Mouse (Mus musculus): Measurements from ENCODE around the gene Gcnt3. TPM values are rescaled to one million over a fixed set of nuclear protein-coding genes. Genes with fewer than 3 reads are reported as not detected.

The Gcnt3 gene
- polyA plus RNA-seq, 1 experiment from 2014 or later, result 1.7 TPM

- no peak overlapping the region for H3K27ac ChIP-seq (ENCODE audit: low read length)
- H3K9ac ChIP-seq (replicated peaks; ENCODE audit: low read length), result no peak overlapping the region
- no peaks in the 10 kb centered on the region for H3K4me1 ChIP-seq (ENCODE audit: insufficient read depth, low read length)
- no peaks in the 10 kb centered on the region for H3K9me3 ChIP-seq (ENCODE audit: low read length)
- ATAC-seq (ENCODE audit: low FRiP score, low TSS enrichment), result no peak
- H3K27me3 ChIP-seq (ENCODE audit: insufficient read depth, low read length), result no peaks in the 10 kb centered on the region
- 53% methylated on average over 7 of the region's 7 CpGs for WGBS
- H3K36me3 ChIP-seq (ENCODE audit: insufficient read depth, low read length), result no peaks in the 10 kb centered on the region
- H3K4me3 ChIP-seq (ENCODE audit: low read length), result no peak overlapping the region
- H3K4me2 ChIP-seq (replicated peaks; ENCODE audit: low read depth, low read length), result no peak overlapping the region
Observed at GRCm38 (mm10) chr9:70077170-70077569, 39.3 kb upstream of the Gcnt3 start.

- Histone ChIP-seq H3K27ac (ENCODE audit: low read length) (no peak overlapping the region), H3K4me2 (replicated peaks; ENCODE audit: low read depth, low read length) (no peak overlapping the region), H3K9ac (replicated peaks; ENCODE audit: low read length) (no peak overlapping the region), H3K4me3 (ENCODE audit: low read length) (no peak overlapping the region), H3K27me3 (ENCODE audit: insufficient read depth, low read length) (no peaks in the 10 kb centered on the region), H3K9me3 (ENCODE audit: low read length) (no peaks in the 10 kb centered on the region), H3K36me3 (ENCODE audit: insufficient read depth, low read length) (no peaks in the 10 kb centered on the region), H3K4me1 (ENCODE audit: insufficient read depth, low read length) (no peaks in the 10 kb centered on the region)
- 79% methylated on average over 8 of the region's 8 CpGs for WGBS
- ATAC-seq (ENCODE audit: low FRiP score, low TSS enrichment), result no peak
Observed at GRCm38 (mm10) chr9:70072387-70072786, 34.5 kb upstream of the Gcnt3 start.

- no peak overlapping the region for H3K9ac ChIP-seq (replicated peaks; ENCODE audit: low read length)
- H3K36me3 ChIP-seq (ENCODE audit: insufficient read depth, low read length), result no peaks in the 10 kb centered on the region
- no peak overlapping the region for H3K4me3 ChIP-seq (ENCODE audit: low read length)
- no peaks in the 10 kb centered on the region for H3K4me1 ChIP-seq (ENCODE audit: insufficient read depth, low read length)
- no peak overlapping the region for H3K27ac ChIP-seq (ENCODE audit: low read length)
- 67% methylated on average over 8 of the region's 8 CpGs for WGBS
- H3K4me2 ChIP-seq (replicated peaks; ENCODE audit: low read depth, low read length), result no peak overlapping the region
- ATAC-seq (ENCODE audit: low FRiP score, low TSS enrichment), result no peak
- H3K9me3 ChIP-seq (ENCODE audit: low read length), result no peaks in the 10 kb centered on the region
- H3K27me3 ChIP-seq (ENCODE audit: insufficient read depth, low read length), result no peaks in the 10 kb centered on the region
Observed at GRCm38 (mm10) chr9:70069961-70070435, 32.1 kb upstream of the Gcnt3 start.

GRCm38 (mm10) chr9:70067497-70067896 lies 29.6 kb upstream of the Gcnt3 start:
- H3K9me3 ChIP-seq (ENCODE audit: low read length), result no peaks in the 10 kb centered on the region
- H3K27ac ChIP-seq (ENCODE audit: low read length), result no peak overlapping the region
- 91% methylated on average over 3 of the region's 3 CpGs for WGBS
- no peak overlapping the region for H3K4me2 ChIP-seq (replicated peaks; ENCODE audit: low read depth, low read length)
- no peak overlapping the region for H3K4me3 ChIP-seq (ENCODE audit: low read length)
- no peak for ATAC-seq (ENCODE audit: low FRiP score, low TSS enrichment)
- H3K9ac ChIP-seq (replicated peaks; ENCODE audit: low read length), result no peak overlapping the region
- H3K4me1 ChIP-seq (ENCODE audit: insufficient read depth, low read length), result no peaks in the 10 kb centered on the region
- H3K36me3 ChIP-seq (ENCODE audit: insufficient read depth, low read length), result no peaks in the 10 kb centered on the region
- H3K27me3 ChIP-seq (ENCODE audit: insufficient read depth, low read length), result no peaks in the 10 kb centered on the region

- no peaks in the 10 kb centered on the region for H3K36me3 ChIP-seq (ENCODE audit: insufficient read depth, low read length)
- no peak overlapping the region for H3K4me2 ChIP-seq (replicated peaks; ENCODE audit: low read depth, low read length)
- no peak overlapping the region for H3K27ac ChIP-seq (ENCODE audit: low read length)
- WGBS, result 71% methylated on average over 3 of the region's 3 CpGs
- no peaks in the 10 kb centered on the region for H3K27me3 ChIP-seq (ENCODE audit: insufficient read depth, low read length)
- H3K9ac ChIP-seq (replicated peaks; ENCODE audit: low read length), result no peak overlapping the region
- no peaks in the 10 kb centered on the region for H3K9me3 ChIP-seq (ENCODE audit: low read length)
- no peak for ATAC-seq (ENCODE audit: low FRiP score, low TSS enrichment)
- H3K4me1 ChIP-seq (ENCODE audit: insufficient read depth, low read length), result no peaks in the 10 kb centered on the region
- no peak overlapping the region for H3K4me3 ChIP-seq (ENCODE audit: low read length)
Observed at GRCm38 (mm10) chr9:70062012-70062411, 24.1 kb upstream of the Gcnt3 start.

GRCm38 (mm10) chr9:70053411-70053810 lies 15.5 kb upstream of the Gcnt3 start:
- no peaks in the 10 kb centered on the region for H3K36me3 ChIP-seq (ENCODE audit: insufficient read depth, low read length)
- H3K9ac ChIP-seq (replicated peaks; ENCODE audit: low read length), result no peak overlapping the region
- no peak overlapping the region for H3K4me3 ChIP-seq (ENCODE audit: low read length)
- 31% methylated on average over 3 of the region's 3 CpGs for WGBS
- H3K27ac ChIP-seq (ENCODE audit: low read length), result no peak overlapping the region
- ATAC-seq (ENCODE audit: low FRiP score, low TSS enrichment), result 0 out of 2 replicates have a peak, but pooled peaks have one; percentile 15
- peaks cover 22% of the 10 kb centered on the region for H3K4me1 ChIP-seq (ENCODE audit: insufficient read depth, low read length)
- H3K27me3 ChIP-seq (ENCODE audit: insufficient read depth, low read length), result no peaks in the 10 kb centered on the region
- no peak overlapping the region for H3K4me2 ChIP-seq (replicated peaks; ENCODE audit: low read depth, low read length)
- no peaks in the 10 kb centered on the region for H3K9me3 ChIP-seq (ENCODE audit: low read length)

- Histone ChIP-seq H3K27me3 (ENCODE audit: insufficient read depth, low read length) (no peaks in the 10 kb centered on the region), H3K4me1 (ENCODE audit: insufficient read depth, low read length) (peaks cover 23% of the 10 kb centered on the region), H3K9me3 (ENCODE audit: low read length) (no peaks in the 10 kb centered on the region), H3K27ac (ENCODE audit: low read length) (peak overlapping the region; percentile 36; the same call in 1 of the 2 replicates), H3K4me3 (ENCODE audit: low read length) (no peak overlapping the region), H3K4me2 (replicated peaks; ENCODE audit: low read depth, low read length) (no peak overlapping the region), H3K36me3 (ENCODE audit: insufficient read depth, low read length) (no peaks in the 10 kb centered on the region), H3K9ac (replicated peaks; ENCODE audit: low read length) (no peak overlapping the region)
- ATAC-seq (ENCODE audit: low FRiP score, low TSS enrichment), result peak; percentile 71
- 37% methylated on average over 3 of the region's 3 CpGs for WGBS
Observed at GRCm38 (mm10) chr9:70052730-70053129, 14.8 kb upstream of the Gcnt3 start.

- no peak for ATAC-seq (ENCODE audit: low FRiP score, low TSS enrichment)
- 0 out of 2 replicates have a peak overlapping the region, but pooled peaks have one; percentile 12 for H3K4me2 ChIP-seq (replicated peaks; ENCODE audit: low read depth, low read length)
- peaks cover 23% of the 10 kb centered on the region for H3K4me1 ChIP-seq (ENCODE audit: insufficient read depth, low read length)
- H3K4me3 ChIP-seq (ENCODE audit: low read length), result no peak overlapping the region
- no peak overlapping the region for H3K9ac ChIP-seq (replicated peaks; ENCODE audit: low read length)
- WGBS, result 14% methylated on average over 8 of the region's 8 CpGs
- H3K9me3 ChIP-seq (ENCODE audit: low read length), result no peaks in the 10 kb centered on the region
- H3K27ac ChIP-seq (ENCODE audit: low read length), result no peak overlapping the region
- no peaks in the 10 kb centered on the region for H3K27me3 ChIP-seq (ENCODE audit: insufficient read depth, low read length)
- no peaks in the 10 kb centered on the region for H3K36me3 ChIP-seq (ENCODE audit: insufficient read depth, low read length)
Observed at GRCm38 (mm10) chr9:70049839-70050238, 12.0 kb upstream of the Gcnt3 start.

GRCm38 (mm10) chr9:70049416-70049783 lies 11.5 kb upstream of the Gcnt3 start:
- H3K27ac ChIP-seq (ENCODE audit: low read length), result no peak overlapping the region
- H3K9me3 ChIP-seq (ENCODE audit: low read length), result no peaks in the 10 kb centered on the region
- H3K4me1 ChIP-seq (ENCODE audit: insufficient read depth, low read length), result peaks cover 23% of the 10 kb centered on the region
- WGBS, result 41% methylated on average over 3 of the region's 3 CpGs
- no peaks in the 10 kb centered on the region for H3K27me3 ChIP-seq (ENCODE audit: insufficient read depth, low read length)
- H3K4me2 ChIP-seq (replicated peaks; ENCODE audit: low read depth, low read length), result 0 out of 2 replicates have a peak overlapping the region, but pooled peaks have one; percentile 12
- no peak for ATAC-seq (ENCODE audit: low FRiP score, low TSS enrichment)
- H3K9ac ChIP-seq (replicated peaks; ENCODE audit: low read length), result no peak overlapping the region
- no peak overlapping the region for H3K4me3 ChIP-seq (ENCODE audit: low read length)
- H3K36me3 ChIP-seq (ENCODE audit: insufficient read depth, low read length), result no peaks in the 10 kb centered on the region

- H3K36me3 ChIP-seq (ENCODE audit: insufficient read depth, low read length), result no peaks in the 10 kb centered on the region
- no peaks in the 10 kb centered on the region for H3K9me3 ChIP-seq (ENCODE audit: low read length)
- H3K4me2 ChIP-seq (replicated peaks; ENCODE audit: low read depth, low read length), result no peak overlapping the region
- no peaks in the 10 kb centered on the region for H3K27me3 ChIP-seq (ENCODE audit: insufficient read depth, low read length)
- WGBS, result 65% methylated on average over 6 of the region's 6 CpGs
- no peak overlapping the region for H3K9ac ChIP-seq (replicated peaks; ENCODE audit: low read length)
- H3K4me3 ChIP-seq (ENCODE audit: low read length), result no peak overlapping the region
- no peak for ATAC-seq (ENCODE audit: low FRiP score, low TSS enrichment)
- H3K27ac ChIP-seq (ENCODE audit: low read length), result peak overlapping the region; percentile 11; the same call in 1 of the 2 replicates
- peaks cover 23% of the 10 kb centered on the region for H3K4me1 ChIP-seq (ENCODE audit: insufficient read depth, low read length)
Observed at GRCm38 (mm10) chr9:70048751-70049415, 11.0 kb upstream of the Gcnt3 start.
